Mouse (Mus musculus) splenic B cell, adult 2 months (primary cell): ENCODE data around the gene Dcun1d4.

ENCODE experiments used
- DNase-seq: peaks from one replicate; pipeline ENCODE4 v3.0.0-alpha.2; 2011; ENCODE audit warnings: low read depth, low spot score
- H3K27me3 ChIP-seq: 2 replicates; pipeline ENCODE4 v1.6.1; 2012; ENCODE audit warnings: mild to moderate bottlenecking, low read length, moderate library complexity, mixed read lengths; ENCODE audit not compliant: control insufficient read depth, poor library complexity, insufficient read depth, severe bottlenecking
- H3K36me3 ChIP-seq: 2 replicates; pipeline ENCODE4 v1.6.1; 2012; ENCODE audit warnings: mild to moderate bottlenecking, low read length, moderate library complexity, mixed read lengths; ENCODE audit not compliant: control insufficient read depth, poor library complexity, insufficient read depth, severe bottlenecking

Gene Dcun1d4

GRCm38 (mm10) chr5:73548838-73549237 lies 68.0 kb downstream of the Dcun1d4 start:
- no peaks in the 10 kb centered on the region for H3K27me3 ChIP-seq
- DNase-seq: no peak
- no peaks in the 10 kb centered on the region for H3K36me3 ChIP-seq

- Histone ChIP-seq H3K36me3 (no peaks in the 10 kb centered on the region), H3K27me3 (no peaks in the 10 kb centered on the region)
- no peak for DNase-seq
Measured at GRCm38 (mm10) chr5:73551836-73552235, 71.0 kb downstream of the Dcun1d4 start.

- no peaks in the 10 kb centered on the region; the same call in 1 of the 2 replicates for H3K36me3 ChIP-seq
- no peaks in the 10 kb centered on the region for H3K27me3 ChIP-seq
- no peak for DNase-seq
Measured at GRCm38 (mm10) chr5:73553903-73554302, 73.1 kb downstream of the Dcun1d4 start.

- Histone ChIP-seq H3K36me3 (no peaks in the 10 kb centered on the region; the same call in 1 of the 2 replicates), H3K27me3 (no peaks in the 10 kb centered on the region)
- DNase-seq: no peak
Measured at GRCm38 (mm10) chr5:73555096-73555852, 74.5 kb downstream of the Dcun1d4 start.

- DNase-seq: peak; percentile 3
- Histone ChIP-seq H3K36me3 (no peaks in the 10 kb centered on the region; the same call in 1 of the 2 replicates), H3K27me3 (no peaks in the 10 kb centered on the region)
Measured at GRCm38 (mm10) chr5:73556733-73557425, 76.1 kb downstream of the Dcun1d4 start.

- no peak for DNase-seq
- Histone ChIP-seq H3K27me3 (no peaks in the 10 kb centered on the region), H3K36me3 (no peaks in the 10 kb centered on the region; the same call in 1 of the 2 replicates)
Measured at GRCm38 (mm10) chr5:73558756-73559155, 78.0 kb downstream of the Dcun1d4 start.

- no peaks in the 10 kb centered on the region for H3K27me3 ChIP-seq
- DNase-seq: no peak
- H3K36me3 ChIP-seq: no peaks in the 10 kb centered on the region
Measured at GRCm38 (mm10) chr5:73564038-73564437, 83.2 kb downstream of the Dcun1d4 start.

- Histone ChIP-seq H3K27me3 (no peaks in the 10 kb centered on the region), H3K36me3 (no peaks in the 10 kb centered on the region)
- no peak for DNase-seq
Measured at GRCm38 (mm10) chr5:73566119-73566518, 85.3 kb downstream of the Dcun1d4 start.

- no peak for DNase-seq
- H3K36me3 ChIP-seq: no peaks in the 10 kb centered on the region
- H3K27me3 ChIP-seq: no peaks in the 10 kb centered on the region
Measured at GRCm38 (mm10) chr5:73566892-73567291, 86.1 kb downstream of the Dcun1d4 start.

GRCm38 (mm10) chr5:73569181-73569580 lies 88.4 kb downstream of the Dcun1d4 start:
- peak; percentile 1 for DNase-seq
- Histone ChIP-seq H3K36me3 (no peaks in the 10 kb centered on the region), H3K27me3 (no peaks in the 10 kb centered on the region)

GRCm38 (mm10) chr5:73571395-73572156 lies 90.8 kb downstream of the Dcun1d4 start:
- no peaks in the 10 kb centered on the region for H3K36me3 ChIP-seq
- no peak for DNase-seq
- no peaks in the 10 kb centered on the region for H3K27me3 ChIP-seq

- no peak for DNase-seq
- Histone ChIP-seq H3K27me3 (no peaks in the 10 kb centered on the region), H3K36me3 (no peaks in the 10 kb centered on the region)
Measured at GRCm38 (mm10) chr5:73572846-73573245, 92.0 kb downstream of the Dcun1d4 start.

GRCm38 (mm10) chr5:73573789-73574188 lies 93.0 kb downstream of the Dcun1d4 start:
- H3K27me3 ChIP-seq: no peaks in the 10 kb centered on the region
- H3K36me3 ChIP-seq: no peaks in the 10 kb centered on the region
- no peak for DNase-seq

- no peak for DNase-seq
- Histone ChIP-seq H3K27me3 (no peaks in the 10 kb centered on the region), H3K36me3 (no peaks in the 10 kb centered on the region)
Measured at GRCm38 (mm10) chr5:73574616-73575015, 93.8 kb downstream of the Dcun1d4 start.

GRCm38 (mm10) chr5:73576708-73577107 lies 95.9 kb downstream of the Dcun1d4 start:
- H3K27me3 ChIP-seq: no peaks in the 10 kb centered on the region
- DNase-seq: no peak
- no peaks in the 10 kb centered on the region for H3K36me3 ChIP-seq
